Mouse (Mus musculus) natural killer cell, adult 2 months (primary cell): ENCODE measurements around the gene Baiap2.

Experiments used
- DNase-seq, 2 experiments: peaks; one replicate each; pipeline ENCODE4 v3.0.0; 2022; ENCODE audit warnings: low spot score in 2 of 2

Gene Baiap2

GRCm38 (mm10) chr11:120011761-120012560 lies 69.4 kb downstream of the Baiap2 start:
- DNase-seq = no peak

GRCm38 (mm10) chr11:120012702-120013101 lies 70.1 kb downstream of the Baiap2 start:
- no peak for DNase-seq

- peak; percentile 52 to 62 for DNase-seq
Measured at GRCm38 (mm10) chr11:120013174-120013711, 70.7 kb downstream of the Baiap2 start.

DNA sequence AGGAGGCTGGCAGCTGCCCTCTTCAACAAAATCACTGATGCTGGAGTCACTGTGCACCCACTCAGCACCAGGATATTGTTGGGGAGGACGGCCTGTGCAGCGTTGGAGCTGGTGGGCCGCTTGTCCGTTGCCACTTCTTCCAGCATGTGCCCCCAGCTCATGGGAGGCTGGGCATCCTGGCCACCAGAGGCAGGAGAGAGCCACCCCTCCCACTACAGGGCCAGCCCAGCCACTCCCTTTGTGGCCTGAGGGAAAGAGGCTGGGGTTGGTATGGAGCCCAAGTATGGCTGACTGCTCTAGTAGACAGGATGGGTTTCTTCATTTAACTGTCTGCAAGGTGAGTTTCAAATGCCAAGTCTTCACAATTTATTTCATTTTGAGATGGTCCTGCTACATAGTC lies 72.2 kb downstream of the Baiap2 start:
- DNase-seq = no peak

GRCm38 (mm10) chr11:120017011-120017410 lies 74.4 kb downstream of the Baiap2 start:
- DNase-seq = no peak

DNA sequence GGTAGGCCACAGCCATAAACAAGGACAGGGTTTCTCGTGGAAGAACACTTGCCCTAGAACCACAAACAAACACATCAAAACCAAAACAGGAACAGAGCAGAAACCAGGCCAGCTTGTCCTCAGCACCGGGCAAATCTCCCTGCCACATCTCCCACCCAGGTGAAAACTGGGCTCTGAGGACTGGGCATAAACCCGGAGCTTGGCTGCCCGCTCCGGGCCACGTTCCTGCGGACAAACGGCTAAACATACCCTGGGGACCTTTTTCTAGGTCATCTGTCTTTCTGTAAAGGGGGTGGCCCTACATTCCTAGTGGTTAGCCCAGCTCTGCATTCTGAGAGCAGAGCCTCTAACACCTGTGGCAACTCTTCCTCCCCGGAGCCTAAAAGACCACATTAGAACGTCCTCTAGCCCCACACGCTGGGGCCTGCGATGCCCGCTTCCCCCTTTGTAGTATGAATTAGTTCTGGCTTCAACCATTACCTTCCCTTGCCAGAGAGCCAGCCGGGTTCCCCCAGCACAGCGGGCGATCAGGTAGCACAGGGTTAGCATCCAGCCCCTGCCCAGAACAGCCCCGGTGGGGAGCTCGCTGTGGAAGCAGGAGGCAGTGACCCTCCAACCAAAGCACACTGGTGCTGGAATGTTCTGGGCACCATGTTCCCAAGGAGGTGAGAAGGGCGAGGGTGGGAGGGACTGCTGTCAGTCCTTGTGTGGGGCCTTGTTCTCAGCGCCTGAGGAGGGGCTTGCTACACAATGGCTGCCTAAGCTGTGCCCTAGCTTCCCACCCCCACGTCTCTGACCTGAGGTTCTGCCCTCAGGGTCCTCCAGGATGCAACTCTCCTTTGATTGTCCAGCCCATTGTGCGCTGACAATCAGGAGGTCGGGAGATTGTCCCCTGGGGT lies 77.2 kb downstream of the Baiap2 start:
- no peak for DNase-seq

- no peak for DNase-seq
Measured at GRCm38 (mm10) chr11:120021367-120021766, 78.8 kb downstream of the Baiap2 start.

DNA sequence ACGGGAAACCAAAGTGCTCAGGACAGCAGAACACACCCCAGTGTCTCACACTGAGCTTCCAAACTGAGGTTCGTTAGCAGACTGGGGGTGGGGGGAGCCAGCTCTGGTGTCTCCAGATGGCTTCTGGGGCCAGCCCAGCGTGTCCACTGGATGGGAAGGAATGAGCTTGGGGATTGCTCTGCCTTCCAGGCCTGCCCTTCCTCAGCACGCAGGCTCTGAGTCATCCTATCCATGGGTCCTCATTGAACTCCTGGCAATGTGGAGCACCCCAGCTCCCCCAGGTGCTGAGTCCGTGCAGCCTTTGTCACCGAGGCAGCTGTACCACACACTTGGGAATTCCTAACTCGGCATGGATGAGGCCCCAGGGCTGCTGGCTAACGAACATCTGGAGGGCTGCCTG lies 79.7 kb downstream of the Baiap2 start:
- DNase-seq = no peak

DNA sequence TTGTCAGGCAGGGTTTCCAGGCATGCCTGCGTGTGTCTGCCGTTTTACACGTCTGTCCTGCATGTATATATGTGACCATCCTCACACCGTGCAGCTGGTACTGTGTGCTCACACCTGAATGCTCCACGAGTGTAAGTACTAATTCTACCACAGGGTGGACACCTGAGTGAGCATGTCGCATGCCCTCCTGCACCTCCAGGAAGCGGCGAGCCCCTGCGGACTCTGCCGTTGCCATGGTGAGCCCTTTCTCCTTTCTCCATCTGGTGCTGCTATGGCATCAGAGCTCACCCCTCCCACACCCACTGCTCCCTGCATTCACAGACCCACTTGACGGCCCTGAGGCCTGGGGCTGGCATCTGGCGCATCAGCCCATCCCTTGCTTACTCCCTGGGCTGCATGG lies 80.3 kb downstream of the Baiap2 start:
- DNase-seq = no peak

- DNase-seq = no peak
Measured at GRCm38 (mm10) chr11:120026941-120027340, 84.4 kb downstream of the Baiap2 start.

DNA sequence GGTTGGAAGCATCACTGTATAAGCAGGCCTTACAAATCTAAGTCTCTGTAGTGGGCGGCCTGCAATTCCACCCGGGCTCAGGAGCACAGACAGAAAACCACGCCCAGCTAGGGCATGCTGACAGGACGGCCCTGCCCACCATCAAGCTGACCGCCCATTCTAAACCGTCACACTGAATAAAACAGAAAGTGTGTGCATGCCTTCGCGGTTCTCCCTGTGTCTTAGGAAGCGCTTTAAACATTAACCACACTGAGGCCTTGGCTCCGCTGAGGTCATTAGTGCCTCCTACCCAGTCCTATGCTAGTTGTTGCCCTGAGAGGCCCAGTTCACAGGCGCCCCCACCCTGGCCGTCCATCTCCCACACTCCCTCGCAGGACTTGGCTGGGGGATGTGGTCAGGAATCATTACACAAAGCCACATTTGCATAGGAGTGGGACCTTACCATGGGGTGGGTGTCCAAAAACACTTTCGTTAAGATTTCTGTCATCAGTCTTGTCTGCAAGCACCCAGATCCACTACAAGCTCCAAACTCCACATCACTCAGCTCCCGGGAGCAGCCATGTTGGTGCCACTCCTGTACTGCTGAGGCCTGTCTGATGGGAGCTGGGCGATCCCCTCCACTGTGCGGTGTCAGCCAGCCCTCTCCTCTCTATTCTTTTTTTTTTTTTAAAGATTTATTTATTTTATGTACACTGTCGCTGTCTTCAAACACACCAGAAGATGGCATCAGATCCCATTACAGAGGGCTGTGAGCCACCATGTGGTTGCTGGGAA lies 85.9 kb downstream of the Baiap2 start:
- no peak for DNase-seq

DNA sequence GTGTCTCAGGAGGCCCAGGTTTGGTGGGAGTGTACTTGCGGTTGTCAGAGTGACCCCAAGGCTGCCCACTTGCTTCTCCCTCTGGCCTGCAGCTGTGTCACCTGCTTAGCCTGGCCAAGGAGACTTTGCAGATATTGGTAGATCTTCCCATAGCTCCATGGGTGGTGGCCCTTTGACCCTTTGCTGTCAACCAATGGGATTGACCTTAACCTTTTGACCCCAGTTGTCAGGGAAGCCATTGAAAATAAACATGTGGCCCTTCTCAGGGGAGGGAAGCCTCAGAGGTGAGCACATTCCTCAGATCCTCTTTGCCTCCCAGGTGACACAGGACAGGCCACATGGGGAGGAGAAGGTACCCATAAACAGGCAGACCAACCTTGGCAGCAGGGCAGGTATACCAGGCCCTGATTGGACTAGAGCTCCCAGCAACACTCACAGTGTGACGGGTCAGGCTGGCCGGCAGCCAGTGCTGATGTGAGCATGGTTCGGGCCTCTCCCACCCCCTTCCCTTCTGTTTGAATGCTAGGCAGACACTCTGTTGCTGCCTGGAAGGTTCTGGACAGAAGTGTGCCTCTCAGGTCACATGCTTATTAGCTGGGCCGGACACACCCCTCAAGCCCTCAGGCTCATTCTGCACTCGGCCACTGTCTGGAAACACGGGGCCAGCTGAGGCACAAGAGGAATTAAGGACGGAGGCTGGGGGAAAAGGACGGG lies 87.0 kb downstream of the Baiap2 start:
- DNase-seq = no peak

GRCm38 (mm10) chr11:120030145-120030901 lies 87.8 kb downstream of the Baiap2 start:
- no peak for DNase-seq

DNA sequence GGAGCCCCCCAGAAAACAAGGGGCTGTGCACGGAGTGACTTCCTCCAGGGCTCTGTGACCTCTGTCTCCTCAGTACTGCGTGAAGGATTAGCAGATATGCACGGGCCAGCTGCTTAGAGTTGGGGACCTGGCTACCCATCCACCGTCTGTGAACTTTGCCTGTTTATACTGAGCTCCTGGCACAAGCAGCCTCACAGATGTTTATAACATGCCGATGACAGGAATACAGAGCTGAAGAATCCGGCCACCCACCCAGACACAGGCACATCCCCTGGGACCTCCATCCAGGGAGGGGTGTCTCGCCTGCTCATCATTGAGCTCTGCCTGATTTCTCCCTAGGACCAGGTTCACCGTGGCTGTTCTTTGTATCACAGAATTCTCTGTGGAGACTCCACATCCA lies 89.5 kb downstream of the Baiap2 start:
- no peak for DNase-seq

DNA sequence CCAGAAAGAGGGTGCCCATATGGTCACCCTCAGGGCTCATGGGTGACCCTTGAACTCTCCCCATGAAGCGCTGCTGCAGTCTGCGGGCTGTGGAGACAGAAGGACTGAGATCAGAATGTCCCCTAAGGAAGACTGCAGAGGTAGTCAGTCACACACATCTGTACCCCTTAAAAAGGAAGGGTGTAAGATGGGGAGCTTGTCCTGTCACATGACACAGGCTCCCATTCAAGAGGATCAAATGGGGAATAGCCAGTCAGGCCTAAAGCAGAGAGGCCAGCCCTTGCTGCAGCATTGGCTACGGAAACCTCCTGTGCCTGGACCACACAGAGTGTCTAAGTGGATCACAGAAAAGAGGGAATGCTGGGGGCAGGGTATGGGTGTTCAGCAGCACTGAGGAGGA lies 90.9 kb downstream of the Baiap2 start:
- DNase-seq = no peak

DNA sequence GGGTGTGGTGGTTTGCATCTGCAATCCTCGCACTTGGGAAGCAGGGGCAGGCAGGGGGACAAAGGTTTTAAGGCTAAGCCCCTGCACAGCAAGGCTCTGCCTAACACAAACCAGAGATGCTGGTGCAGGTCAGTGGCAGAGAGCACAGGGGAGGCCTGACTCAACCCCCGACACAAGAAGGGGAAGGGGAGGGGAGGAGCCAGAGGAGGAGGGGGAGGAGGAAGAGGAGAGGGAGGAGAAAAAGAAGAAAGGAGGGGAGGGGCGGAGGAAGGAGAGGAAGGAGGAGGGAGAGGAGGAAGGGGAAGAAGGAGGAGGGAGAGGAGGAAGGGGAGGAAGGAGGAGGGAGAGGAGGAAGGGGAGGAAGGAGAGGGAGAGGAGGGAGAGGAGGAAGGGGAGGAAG lies 91.7 kb downstream of the Baiap2 start:
- no peak for DNase-seq

DNA sequence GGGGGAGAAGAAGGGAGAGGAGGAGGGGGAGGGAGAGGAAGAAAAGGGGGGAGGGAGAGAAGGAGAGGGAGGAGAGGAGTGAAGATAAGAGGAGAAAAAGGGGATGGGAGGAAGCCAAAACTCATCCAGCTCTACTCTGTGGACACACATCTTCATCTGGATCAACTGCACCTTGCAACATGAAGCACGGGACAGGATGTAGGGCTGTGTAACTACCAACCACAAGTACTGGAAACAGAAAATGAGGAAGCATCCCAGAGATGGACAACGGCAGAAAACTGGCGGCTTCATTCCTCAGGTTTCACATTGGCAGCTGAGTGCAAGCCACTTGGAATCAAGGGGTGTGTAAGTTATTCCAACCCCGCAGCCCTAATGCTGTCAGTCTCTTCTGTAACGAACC lies 92.2 kb downstream of the Baiap2 start:
- DNase-seq = no peak

GRCm38 (mm10) chr11:120039581-120039980 lies 97.0 kb downstream of the Baiap2 start:
- DNase-seq = no peak

DNA sequence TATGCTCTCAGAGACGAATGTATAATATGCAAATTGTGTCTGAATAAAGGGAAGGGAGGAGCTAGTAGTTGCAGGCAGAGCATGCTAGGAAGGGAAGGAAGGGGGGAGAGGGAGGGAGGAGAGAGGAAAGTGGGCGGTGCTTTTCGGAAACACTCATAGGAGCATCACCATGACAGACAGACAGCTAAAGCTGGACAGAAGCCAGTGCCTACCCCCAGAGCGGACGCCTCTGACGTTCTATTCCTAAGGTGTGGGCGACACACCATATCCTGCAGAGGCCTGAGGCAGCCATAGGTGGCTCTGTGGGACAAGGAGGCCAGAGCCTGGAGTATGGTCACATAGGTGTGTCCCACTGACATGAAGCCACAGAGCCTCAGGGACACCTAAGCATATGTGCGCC lies 97.9 kb downstream of the Baiap2 start:
- DNase-seq = no peak
